Mouse (Mus musculus): ENCODE data around the gene Cul9. TPM values are rescaled to one million over a fixed set of nuclear protein-coding genes. Genes with fewer than 3 reads are reported as not detected.
"Not testable (repeated sequence)": the region's sequence is repeated elsewhere in the genome, so short reads cannot be mapped to it uniquely, and the experiment has no call there.

Gene Cul9
- polyA plus RNA-seq, 1 experiment, result 65.3 TPM

GRCm38 (mm10) chr17:46511059-46511710 lies 35.0 kb downstream of the Cul9 start:
- DNase-seq (ENCODE audit: extremely low spot score in 1 of 2, low spot score in 1 of 2), result no peak

- DNase-seq (ENCODE audit: extremely low spot score in 1 of 2, low spot score in 1 of 2), result no peak
Measured at GRCm38 (mm10) chr17:46505617-46506016, 40.6 kb downstream of the Cul9 start.

- no peak for DNase-seq (ENCODE audit: extremely low spot score in 1 of 2, low spot score in 1 of 2)
Measured at GRCm38 (mm10) chr17:46503847-46504638, 42.1 kb downstream of the Cul9 start.

DNA sequence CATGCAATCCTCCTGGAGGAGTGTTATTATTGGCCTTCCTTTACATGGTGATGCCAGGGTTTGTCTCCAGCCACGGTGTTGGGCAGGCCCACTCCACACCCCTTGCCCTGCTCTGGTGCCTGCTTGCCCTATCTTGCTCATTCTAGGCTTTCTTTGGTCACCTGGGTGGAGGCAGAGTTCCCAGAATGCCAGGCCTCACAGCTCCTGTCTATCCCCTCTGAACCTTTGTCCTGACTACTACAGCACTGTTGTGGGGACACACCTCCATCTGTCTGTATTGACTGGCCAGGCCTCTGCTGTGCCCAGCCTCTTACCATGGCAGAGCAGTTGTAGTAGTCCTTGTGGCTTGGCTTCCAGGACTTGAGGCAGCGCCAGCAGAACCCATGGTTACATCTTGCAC lies 43.4 kb downstream of the Cul9 start:
- DNase-seq (ENCODE audit: extremely low spot score in 1 of 2, low spot score in 1 of 2), result no peak

DNA sequence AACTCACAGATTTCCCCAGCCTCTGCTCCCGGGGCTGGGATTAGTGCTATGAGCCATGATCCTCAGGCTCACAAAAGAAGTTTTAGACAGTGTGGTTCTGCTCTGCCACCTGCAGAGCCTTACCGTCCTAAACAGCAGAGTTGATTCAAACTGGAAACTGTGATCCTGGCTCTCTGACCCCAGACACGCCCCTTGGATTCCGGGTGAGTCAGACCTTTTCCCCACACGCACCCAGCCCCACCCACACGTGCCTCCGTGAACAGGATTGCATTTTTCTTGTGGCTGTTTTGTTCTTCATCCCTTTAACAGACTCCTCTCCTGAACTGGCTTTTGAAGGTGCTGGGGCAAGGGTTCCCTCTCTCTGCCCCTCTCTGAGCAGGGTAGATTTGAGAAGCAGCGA lies 48.2 kb downstream of the Cul9 start:
- no peak for DNase-seq (ENCODE audit: extremely low spot score in 1 of 2, low spot score in 1 of 2)

DNA sequence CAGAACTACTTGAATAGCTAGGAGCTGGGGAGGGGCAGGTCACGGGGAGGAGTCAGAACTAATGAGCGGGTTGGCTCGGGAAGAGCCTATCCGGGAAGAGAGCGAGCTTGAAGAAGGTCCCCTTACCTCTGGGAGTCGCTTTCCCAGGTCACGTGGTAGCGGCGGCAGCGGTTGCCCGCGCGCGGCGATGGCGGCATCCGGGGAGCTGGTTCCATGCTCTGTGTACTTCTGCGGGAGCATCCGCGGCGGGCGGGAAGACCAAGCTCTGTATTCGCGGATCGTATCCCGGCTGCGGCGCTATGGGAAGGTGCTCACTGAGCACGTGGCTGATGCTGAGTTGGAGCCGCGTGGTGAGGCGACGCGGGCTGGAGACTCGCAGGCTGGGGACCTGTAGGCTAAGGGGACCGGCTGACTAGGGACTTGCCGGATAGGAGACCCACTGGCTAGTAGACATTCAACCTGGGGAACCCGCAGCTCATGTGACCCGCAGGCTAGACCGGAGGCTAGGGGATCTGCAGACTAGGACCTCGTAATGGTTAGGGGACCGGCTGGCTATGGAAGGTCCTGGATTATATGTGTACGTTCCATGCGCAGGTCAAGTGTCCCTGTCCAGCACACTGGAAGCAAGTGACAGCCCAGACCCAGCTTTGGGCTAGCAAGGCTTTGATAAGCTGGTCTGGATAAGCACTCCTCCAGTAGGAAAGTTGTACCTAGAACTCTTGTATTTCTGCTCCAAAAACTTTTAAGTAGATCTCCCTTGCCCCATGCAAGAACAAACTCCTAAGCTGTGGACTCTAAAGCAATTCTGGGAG lies 49.4 kb downstream of the Cul9 start, which contains the start of gene Dnph1:
Gene Dnph1, plus strand, starts transcription at position 89 of the 812 bp plus-strand sequence.
- peak; percentile 79 to 84 for DNase-seq (ENCODE audit: extremely low spot score in 1 of 2, low spot score in 1 of 2)

DNA sequence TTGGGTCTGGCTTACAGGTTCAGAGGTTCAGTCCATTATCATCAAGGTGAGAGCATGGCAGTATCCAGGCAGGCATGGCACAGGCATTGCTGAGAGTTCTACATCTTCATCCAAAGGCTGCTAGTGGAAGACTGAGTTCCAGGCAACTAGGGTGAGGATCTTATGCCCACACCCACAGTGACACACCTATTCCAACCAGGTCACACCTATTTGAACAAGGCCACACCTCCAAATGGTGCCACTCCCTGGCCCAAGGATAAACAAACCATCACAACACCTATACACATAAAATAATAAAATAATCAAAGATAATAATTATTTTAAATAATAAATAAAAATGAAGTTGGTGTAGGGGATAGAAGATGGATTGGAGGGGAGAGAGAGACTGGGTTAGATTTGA lies 50.1 kb downstream of the Cul9 start:
- DNase-seq (ENCODE audit: extremely low spot score in 1 of 2, low spot score in 1 of 2), result not testable (repeated sequence)

GRCm38 (mm10) chr17:46495486-46495885 lies 50.7 kb downstream of the Cul9 start:
- no peak for DNase-seq (ENCODE audit: extremely low spot score in 1 of 2, low spot score in 1 of 2)

DNA sequence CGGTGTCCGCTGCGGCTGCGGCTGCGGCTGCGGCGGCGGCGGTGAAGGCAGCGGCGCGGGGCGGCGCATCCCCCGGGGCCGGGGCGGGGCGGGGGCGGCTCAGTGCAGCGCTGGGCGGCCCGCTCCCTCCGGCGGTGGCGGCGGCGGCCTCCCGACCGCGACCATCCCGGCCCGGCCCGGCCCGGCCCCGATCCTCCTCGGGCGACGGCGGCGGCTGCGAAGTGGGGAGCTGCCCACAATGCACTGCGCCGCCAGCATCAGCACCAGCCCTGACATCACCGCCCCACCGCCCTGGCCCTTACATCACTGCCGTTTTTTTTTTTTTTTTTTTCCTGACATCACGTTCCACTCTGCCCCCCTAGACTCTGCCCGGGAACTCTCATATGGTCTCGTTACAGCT lies 58.8 kb downstream of the Cul9 start, which contains the start of gene Ttbk1:
Gene Ttbk1, minus strand, starts transcription at position 245 of the 400 bp plus-strand sequence.
- DNase-seq (ENCODE audit: extremely low spot score in 1 of 2, low spot score in 1 of 2), result peak in 1 of 2 experiments; percentile 69

DNA sequence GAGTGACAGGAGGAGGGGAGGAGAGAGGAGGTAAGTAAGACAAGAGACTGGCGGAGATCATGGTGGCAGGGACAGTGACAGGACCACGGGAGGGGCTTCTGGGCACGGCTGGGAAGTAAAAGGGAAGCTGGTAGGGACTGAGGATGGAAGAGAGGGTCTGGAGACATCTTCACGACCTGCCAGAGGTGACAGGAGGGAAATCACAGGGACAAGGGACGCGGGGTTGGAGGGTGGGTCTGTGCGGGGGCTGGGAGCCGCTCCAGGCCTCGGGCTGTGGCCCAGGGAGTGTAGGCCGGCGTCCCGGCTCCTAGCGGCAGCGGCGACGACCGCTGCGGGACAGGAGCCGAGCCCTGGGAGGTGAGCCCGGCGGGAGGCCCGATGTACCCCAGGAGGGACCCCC lies 59.2 kb downstream of the Cul9 start:
- DNase-seq (ENCODE audit: extremely low spot score in 1 of 2, low spot score in 1 of 2), result no peak

- peak in 1 of 2 experiments; percentile 32 for DNase-seq (ENCODE audit: extremely low spot score in 1 of 2, low spot score in 1 of 2)
Measured at GRCm38 (mm10) chr17:46484461-46484875, 61.7 kb downstream of the Cul9 start.

DNA sequence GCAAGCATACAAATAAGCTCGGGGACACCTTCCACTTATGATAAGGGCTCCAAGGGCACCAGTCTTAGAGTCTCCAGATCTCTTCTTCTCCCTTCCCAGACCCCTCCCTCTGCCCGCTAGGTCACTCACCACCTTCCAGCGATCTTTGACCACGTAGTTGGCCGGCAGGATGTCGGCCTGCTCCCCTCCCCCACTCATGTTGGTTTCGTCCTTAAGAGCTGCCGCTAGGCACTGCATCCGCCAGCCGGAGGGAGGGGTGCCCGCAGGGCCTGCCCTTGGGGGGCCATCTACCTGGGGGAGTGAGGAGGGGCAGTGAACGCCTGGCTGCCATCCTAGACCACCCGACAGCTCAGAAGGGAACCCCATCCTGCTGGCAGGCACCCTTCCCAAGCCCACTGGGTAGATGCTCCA lies 62.2 kb downstream of the Cul9 start:
- DNase-seq (ENCODE audit: extremely low spot score in 1 of 2, low spot score in 1 of 2), result no peak

GRCm38 (mm10) chr17:46483561-46484001 lies 62.6 kb downstream of the Cul9 start:
- peak; percentile 40 to 73 for DNase-seq (ENCODE audit: extremely low spot score in 1 of 2, low spot score in 1 of 2)

DNA sequence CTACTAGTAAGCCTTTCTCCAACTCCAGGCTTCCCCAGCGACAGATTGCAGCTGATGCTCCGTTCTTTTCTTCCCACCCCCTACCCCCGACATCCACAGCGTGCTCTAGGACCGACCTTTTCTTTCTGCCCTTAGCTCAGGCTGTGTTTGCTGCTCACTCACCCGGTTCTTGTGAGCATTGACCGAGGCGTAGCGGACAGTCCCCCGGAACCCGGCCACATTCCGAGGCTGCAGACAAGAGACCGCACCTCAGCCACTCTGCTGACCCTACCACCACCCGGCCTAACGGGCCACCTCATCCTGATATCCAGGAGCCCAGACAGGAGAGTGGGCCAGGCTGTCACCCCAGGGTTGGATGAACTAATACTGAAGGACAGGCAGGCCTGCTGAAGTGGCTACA lies 68.9 kb downstream of the Cul9 start:
- DNase-seq (ENCODE audit: extremely low spot score in 1 of 2, low spot score in 1 of 2), result no peak

- no peak for DNase-seq (ENCODE audit: extremely low spot score in 1 of 2, low spot score in 1 of 2)
Measured at GRCm38 (mm10) chr17:46476601-46477000, 69.6 kb downstream of the Cul9 start.

- no peak for DNase-seq (ENCODE audit: extremely low spot score in 1 of 2, low spot score in 1 of 2)
Measured at GRCm38 (mm10) chr17:46467830-46468229, 78.4 kb downstream of the Cul9 start.

DNA sequence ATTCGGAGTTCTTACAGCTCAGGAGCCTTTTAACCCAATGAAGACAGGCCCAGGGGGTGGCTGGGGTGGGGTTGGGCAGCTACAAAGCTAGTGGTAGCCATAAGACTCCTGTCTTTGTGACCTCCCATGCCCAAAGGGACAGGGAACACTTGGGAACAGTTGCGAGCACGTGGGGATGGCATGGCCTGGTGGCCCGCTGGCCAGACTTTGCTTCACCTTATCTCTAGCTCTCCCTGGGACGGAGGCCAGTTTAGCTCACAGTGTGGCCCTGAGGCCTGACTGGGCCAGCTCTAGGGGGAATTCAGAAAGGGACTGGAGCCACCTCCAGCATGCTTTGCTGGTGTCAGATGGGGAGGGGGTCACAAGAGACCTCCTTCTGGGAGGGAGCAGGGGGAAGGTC lies 84.0 kb downstream of the Cul9 start:
- no peak for DNase-seq (ENCODE audit: extremely low spot score in 1 of 2, low spot score in 1 of 2)

DNA sequence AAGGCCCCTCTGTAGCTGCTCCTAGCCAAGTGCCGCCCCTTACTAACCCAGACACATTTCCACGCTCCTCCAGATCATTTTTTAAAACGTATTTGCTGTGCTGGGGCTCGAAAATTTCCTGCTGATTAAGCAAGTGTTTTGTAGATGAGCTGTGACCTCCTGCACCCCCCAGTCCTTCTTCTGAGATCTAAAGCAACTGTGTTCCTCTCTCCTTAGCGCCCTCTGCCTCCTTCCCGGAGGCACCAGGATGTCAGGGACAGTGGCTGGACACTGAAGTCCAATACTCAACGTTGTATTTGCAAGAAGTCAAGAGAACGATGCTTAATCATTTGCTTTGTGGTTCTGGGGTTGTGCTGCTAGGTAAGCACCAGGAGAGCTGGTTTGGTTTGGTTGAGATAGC lies 84.8 kb downstream of the Cul9 start:
- no peak for DNase-seq (ENCODE audit: extremely low spot score in 1 of 2, low spot score in 1 of 2)

DNA sequence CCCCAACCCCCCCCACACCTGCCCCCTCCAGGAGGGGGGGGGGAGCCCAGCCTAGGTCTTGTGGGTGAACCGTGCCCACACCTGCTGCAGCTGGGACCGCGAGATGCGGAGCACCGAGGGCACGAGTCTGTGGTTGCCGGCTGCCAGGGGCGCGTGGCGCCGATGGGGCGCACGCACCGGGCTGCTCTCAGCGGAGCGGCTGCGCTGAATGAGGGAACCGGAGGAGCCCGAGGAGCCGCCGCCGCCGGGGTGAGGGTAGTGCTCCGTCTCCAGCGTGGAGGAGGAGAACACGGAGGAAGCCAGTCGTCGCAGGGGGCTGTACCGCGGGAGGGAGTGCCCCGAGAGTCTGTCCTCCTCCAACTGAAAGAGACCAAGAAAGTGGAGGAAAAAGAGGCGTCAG lies 85.5 kb downstream of the Cul9 start:
- DNase-seq (ENCODE audit: extremely low spot score in 1 of 2, low spot score in 1 of 2), result no peak

GRCm38 (mm10) chr17:46458439-46458838 lies 87.7 kb downstream of the Cul9 start:
- DNase-seq (ENCODE audit: extremely low spot score in 1 of 2, low spot score in 1 of 2), result no peak

DNA sequence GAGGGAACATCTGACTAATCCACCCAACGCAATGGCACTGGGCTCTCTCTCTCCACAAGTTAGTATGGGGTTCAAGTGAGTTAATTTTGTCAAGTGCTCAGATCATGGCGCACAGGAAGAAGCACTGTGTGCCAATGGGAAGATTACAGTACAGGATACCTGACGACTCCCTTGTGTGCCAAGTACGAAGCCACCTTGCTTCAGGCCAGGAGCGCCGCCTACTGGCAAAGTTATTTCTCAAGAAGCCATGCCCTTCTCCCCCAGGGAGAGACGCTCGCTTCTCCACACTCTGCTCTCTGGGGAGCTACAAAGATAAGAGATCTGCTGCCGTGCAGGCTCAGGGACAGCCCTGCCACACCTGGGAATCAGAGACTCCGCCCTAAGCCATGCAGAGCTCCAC lies 88.4 kb downstream of the Cul9 start:
- DNase-seq (ENCODE audit: extremely low spot score in 1 of 2, low spot score in 1 of 2), result peak in 1 of 2 experiments; percentile 52
